Mouse (Mus musculus) bone marrow, adult 2 months (tissue): ENCODE results near the gene Tmcc3. TPM values are rescaled to one million over a fixed set of nuclear protein-coding genes. Genes with fewer than 3 reads are reported as not detected.

Experiments
- H3K27ac ChIP-seq: fragments of 200-500 bp; 2 replicates; pipeline ENCODE4 v1.5.1; 2012; ENCODE audit warnings: low read depth, mild to moderate bottlenecking, control low read depth, inconsistent platforms, low read length; ENCODE audit not compliant: control insufficient read depth, poor library complexity, insufficient read depth
- H3K4me1 ChIP-seq: fragments of 200-500 bp; 2 replicates; pipeline ENCODE4 v1.6.1; 2011; ENCODE audit warnings: low read length; ENCODE audit not compliant: control insufficient read depth, insufficient read depth
- H3K4me3 ChIP-seq: fragments of 200-500 bp; replicated peaks from 2 replicates; pipeline ENCODE3; 2011; ENCODE audit warnings: mild to moderate bottlenecking, low read depth, low read length, control low read depth; ENCODE audit not compliant: control insufficient read depth
- CTCF ChIP-seq: fragments of 200-500 bp; IDR thresholded peaks from 2 replicates; pipeline ENCODE4 v1.5.1; 2011; ENCODE audit warnings: low read length, control low read depth; ENCODE audit not compliant: control insufficient read depth, insufficient read depth
- POLR2A ChIP-seq: fragments of 200-500 bp; IDR thresholded peaks from 2 replicates; pipeline ENCODE4 v1.6.1; 2011; ENCODE audit warnings: low read depth, mild to moderate bottlenecking, control low read depth, low read length, borderline replicate concordance; ENCODE audit not compliant: control insufficient read depth
- WGBS: fragments of 180-500 bp; shearing (Covaris S2); methylation state at CpG from one replicate; pipeline ENCODE4 v1.1.7; 2018; 5-methylcytosine and 5-hydroxymethylcytosine counted together
- polyA plus RNA-seq: library from polyadenylated mRNA; stranded (reverse); fragments of >200 nt; gene quantifications from 2 replicates; pipeline ENCODE4 v1.2.4, GENCODE M21; 2011; ENCODE audit warnings: low replicate concordance; ENCODE audit not compliant: missing spikeins, insufficient read depth, insufficient read length

Gene Tmcc3
- polyA plus RNA-seq, 1 experiment: 5.9 TPM

- Histone ChIP-seq H3K4me3 (no peak overlapping the region), H3K4me1 (no peaks in the 10 kb centered on the region), H3K27ac (no peak overlapping the region)
- TF ChIP-seq CTCF (no peak), POLR2A (no peak)
Observed at GRCm38 (mm10) chr10:94481613-94482012, 169.9 kb downstream of the Tmcc3 start.

DNA sequence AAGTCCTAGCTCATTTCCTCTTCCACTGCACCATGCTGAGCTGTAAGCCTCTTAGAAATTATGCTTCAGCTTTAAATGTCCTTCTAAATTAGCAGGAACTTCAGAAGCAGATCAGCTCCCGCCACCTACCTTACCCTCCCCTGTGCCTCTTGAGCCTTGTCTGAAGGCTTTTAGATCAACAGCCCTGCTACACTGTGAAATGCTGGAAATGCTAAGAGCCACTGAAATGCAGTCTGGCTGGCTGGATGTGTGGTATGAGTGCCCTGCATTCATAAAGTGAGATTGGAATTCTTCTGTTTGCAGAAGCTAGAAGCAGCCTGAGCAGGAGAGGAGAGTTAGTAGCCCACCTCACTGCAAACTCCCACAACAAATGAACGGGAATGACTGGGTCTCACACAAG is 174.4 kb downstream of the Tmcc3 start:
- 81% methylated on average over 2 of the region's 2 CpGs for WGBS

DNA sequence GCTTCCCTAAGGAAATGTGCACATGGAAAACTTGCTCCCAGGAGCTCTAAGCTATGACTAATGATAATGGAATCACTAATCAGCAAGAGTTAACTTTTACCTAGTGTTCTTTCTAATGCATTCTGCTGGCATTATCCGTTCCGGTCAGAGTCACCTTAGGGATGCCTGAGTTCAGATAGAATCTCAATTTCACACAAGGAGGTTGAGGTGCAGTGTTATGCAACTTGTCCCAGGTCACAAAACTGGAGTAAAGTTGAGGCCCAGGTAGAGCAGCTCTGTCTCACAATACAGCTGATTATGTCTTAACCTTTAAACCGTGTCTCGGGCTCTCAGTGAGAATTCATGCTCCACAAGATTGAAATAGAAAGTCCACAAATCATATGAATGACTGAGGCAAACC is 177.8 kb downstream of the Tmcc3 start:
- WGBS: 82% methylated on average over 4 of the region's 4 CpGs
- H3K4me1 ChIP-seq: no peaks in the 10 kb centered on the region
- H3K4me3 ChIP-seq: no peak overlapping the region
- no peak overlapping the region for H3K27ac ChIP-seq
- TF ChIP-seq POLR2A (no peak), CTCF (no peak)

More for the DNA sequence above, 174.4 kb downstream of the Tmcc3 start:
- no peak for TF ChIP-seq CTCF
- no peak for TF ChIP-seq POLR2A
- Histone ChIP-seq H3K4me3 (no peak overlapping the region), H3K4me1 (no peaks in the 10 kb centered on the region), H3K27ac (no peak overlapping the region)

DNA sequence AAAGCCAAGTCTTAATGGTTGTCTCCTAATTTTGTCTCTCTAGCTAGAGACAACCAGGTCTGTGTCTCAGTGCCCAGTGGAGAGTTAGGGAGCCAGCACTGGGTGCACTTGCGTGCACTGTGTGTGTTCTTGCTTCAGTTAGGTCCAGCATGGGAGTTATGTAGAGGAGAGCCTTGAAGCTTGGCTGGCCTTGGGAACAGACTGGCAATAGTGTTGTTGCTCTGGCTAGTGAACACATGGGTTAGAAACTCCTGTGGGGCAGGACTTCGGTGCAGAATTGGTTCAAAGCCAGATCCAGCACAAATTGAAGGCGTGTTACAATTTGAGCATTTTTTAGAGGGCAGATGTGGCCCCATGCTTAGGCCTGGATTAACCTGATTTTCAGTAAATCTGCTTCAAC is 179.3 kb downstream of the Tmcc3 start:
- WGBS: 76% methylated on average over 3 of the region's 3 CpGs
- no peak for TF ChIP-seq CTCF
- TF ChIP-seq POLR2A: no peak
- H3K27ac ChIP-seq: no peak overlapping the region
- H3K4me3 ChIP-seq: no peak overlapping the region
- H3K4me1 ChIP-seq: no peaks in the 10 kb centered on the region

DNA sequence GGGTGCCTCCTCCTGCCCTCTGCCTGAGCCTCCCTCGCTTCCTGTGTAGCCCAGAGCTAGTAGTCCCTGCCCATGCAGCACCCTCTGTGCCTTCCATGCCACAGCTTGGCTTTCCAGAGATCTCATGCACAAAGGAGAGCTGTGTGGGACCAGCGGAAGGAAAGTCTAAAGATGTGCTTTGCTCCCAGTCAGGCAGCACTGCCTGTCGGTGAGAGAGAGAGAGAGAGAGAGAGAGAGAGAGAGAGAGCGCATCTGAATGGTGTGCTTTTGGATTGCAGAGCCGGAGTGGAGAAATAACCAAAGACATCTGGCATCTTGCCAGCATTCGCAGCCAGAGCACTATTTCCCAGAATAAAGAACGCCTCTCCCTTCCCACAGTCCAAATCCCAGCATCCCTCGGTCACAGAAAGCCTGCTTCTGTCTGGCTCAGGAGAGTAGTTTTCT is 182.7 kb downstream of the Tmcc3 start:
- WGBS: 71% methylated on average over 8 of the region's 8 CpGs
- Histone ChIP-seq H3K27ac (no peak overlapping the region), H3K4me1 (no peaks in the 10 kb centered on the region; the same call in 1 of the 2 replicates), H3K4me3 (no peak overlapping the region)
- TF ChIP-seq POLR2A (no peak), CTCF (no peak)

GRCm38 (mm10) chr10:94495496-94496235 is 183.9 kb downstream of the Tmcc3 start:
- Histone ChIP-seq H3K4me1 (no peaks in the 10 kb centered on the region; the same call in 1 of the 2 replicates), H3K27ac (no peak overlapping the region), H3K4me3 (no peak overlapping the region)
- no peak for TF ChIP-seq CTCF
- no peak for TF ChIP-seq POLR2A
- 79% methylated on average over 7 of the region's 7 CpGs for WGBS

DNA sequence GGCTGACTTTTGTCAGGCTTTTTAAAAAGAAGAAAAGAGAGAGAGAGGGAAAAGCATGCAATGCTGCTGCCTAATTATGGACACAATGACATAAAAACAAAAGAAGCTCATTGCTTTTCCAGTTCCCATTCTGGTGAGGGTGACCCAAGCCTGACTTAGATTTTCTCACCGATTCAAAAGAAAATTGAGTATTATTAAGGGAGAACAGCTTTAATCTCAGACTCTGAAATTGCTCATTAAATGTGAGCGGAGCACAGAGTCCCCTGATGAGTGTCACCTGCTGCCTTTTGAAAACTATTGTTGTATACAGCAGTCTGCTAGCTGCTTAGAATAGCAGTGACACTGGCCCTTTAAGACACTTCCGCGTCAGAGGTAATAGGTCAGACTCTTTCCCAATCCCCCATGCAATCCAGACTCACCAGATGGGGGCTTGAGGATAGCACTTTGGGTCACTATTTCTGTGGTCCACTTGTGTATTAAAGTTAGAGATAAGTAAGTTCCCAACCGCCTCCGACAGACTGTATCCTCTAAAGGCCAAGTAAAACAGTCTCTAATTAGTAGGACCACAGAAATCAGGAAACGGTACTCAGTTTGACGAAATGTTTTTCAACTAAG is 185.2 kb downstream of the Tmcc3 start:
- Histone ChIP-seq H3K27ac (no peak overlapping the region), H3K4me3 (no peak overlapping the region), H3K4me1 (no peaks in the 10 kb centered on the region; the same call in 1 of the 2 replicates)
- TF ChIP-seq CTCF (no peak), POLR2A (no peak)
- WGBS: 81% methylated on average over 8 of the region's 8 CpGs

DNA sequence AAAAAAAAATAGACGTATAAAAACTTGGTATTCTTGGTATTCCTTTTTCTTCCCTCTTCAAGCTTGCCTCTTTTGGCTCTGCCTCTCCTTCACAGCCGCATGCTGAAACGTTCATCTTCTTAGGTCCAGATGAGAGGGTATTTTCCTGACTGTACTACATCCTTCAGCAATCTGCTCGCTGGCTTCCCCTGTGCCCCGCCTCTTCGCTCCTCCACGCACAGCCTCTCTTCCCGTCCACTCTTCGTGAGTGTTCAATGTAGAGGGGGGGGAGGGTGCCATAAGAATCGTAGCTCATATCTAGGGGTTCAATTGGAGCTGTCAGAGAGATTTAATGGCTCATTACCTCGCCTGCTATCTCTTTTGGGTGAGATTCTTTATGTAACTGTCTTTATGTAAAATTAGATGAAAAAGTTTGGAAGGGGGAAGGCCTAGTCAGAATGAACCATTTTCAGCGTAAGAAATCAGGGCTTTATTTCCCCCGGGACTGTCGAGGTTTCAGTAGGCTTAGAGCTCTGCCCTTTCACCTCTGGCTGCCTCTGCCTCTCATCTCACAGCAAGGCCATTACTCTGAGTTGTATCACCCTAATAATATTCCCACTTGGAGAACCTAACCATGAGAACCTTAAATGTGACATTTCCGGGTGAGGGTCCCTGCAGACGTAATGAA is 188.6 kb downstream of the Tmcc3 start:
- Histone ChIP-seq H3K27ac (no peak overlapping the region), H3K4me1 (no peaks in the 10 kb centered on the region; the same call in 1 of the 2 replicates), H3K4me3 (no peak overlapping the region)
- WGBS: 75% methylated on average over 16 of the region's 16 CpGs
- TF ChIP-seq POLR2A: no peak
- TF ChIP-seq CTCF: no peak
